Mouse (Mus musculus) CH12.LX (cell line): ENCODE data around the gene Synpo2l.
A peak's percentile ranks its signal among the peaks of the same experiment; 100 is the strongest.

Experiments used
- CTCF ChIP-seq, 2 experiments: IDR thresholded peaks in 1 of 2; conservative IDR thresholded peaks in 1 of 2; 2 replicates each; pipeline ENCODE4 v1.5.1; 2011 to 2012; ENCODE audit warnings: low read depth in 2 of 2, low read length in 2 of 2, improper control_type of control experiment in 1 of 2, inconsistent platforms in 1 of 2, mild to moderate bottlenecking in 1 of 2, moderate library complexity in 1 of 2
- EP300 ChIP-seq: IDR thresholded peaks from 2 replicates; pipeline ENCODE4 v1.6.1; 2011; ENCODE audit warnings: low read length, improper control_type of control experiment
- JUND ChIP-seq: conservative IDR thresholded peaks from 2 replicates; pipeline ENCODE4 v1.6.1; 2011; ENCODE audit warnings: low read depth, low read length, improper control_type of control experiment
- SIN3A ChIP-seq: IDR thresholded peaks from 2 replicates; pipeline ENCODE4 v1.6.1; 2012; ENCODE audit warnings: low read length, improper control_type of control experiment, inconsistent platforms
- TBP ChIP-seq: conservative IDR thresholded peaks from 2 replicates; pipeline ENCODE4 v1.6.1; 2011; ENCODE audit warnings: low read depth, low read length, improper control_type of control experiment
- USF1 ChIP-seq: IDR thresholded peaks from 2 replicates; pipeline ENCODE4 v1.6.1; 2014; ENCODE audit warnings: low read depth, mild to moderate bottlenecking, inconsistent platforms, low read length, improper control_type of control experiment
- ZMIZ1 ChIP-seq: IDR thresholded peaks from 2 replicates; pipeline ENCODE4 v1.6.1; 2012; ENCODE audit warnings: low read depth, mild to moderate bottlenecking, inconsistent platforms, low read length, improper control_type of control experiment

DNA sequence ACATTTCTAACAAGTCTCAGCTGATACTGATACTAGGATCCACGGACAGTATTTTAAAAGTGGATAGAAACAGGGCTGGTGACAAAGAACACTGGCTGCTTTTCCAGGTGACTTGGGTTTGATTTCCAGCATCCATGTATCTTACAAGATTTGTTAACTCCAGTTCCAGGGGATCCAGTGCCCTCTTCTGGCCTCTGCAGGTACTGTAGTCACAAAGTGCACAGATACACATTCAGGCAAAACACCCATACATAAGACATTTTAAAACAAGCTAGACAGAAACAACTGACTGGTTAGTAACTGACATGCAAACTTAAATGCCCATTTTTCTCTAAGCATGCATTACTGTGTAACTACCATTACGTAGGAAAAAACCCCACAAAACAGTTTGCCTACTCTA is 4.8 kb upstream of the Synpo2l start:
- no peak for TF ChIP-seq EP300
- TF ChIP-seq ZMIZ1, result no peak
- no peak for TF ChIP-seq JUND
- no peak for TF ChIP-seq USF1
- TF ChIP-seq TBP, result no peak
- TF ChIP-seq CTCF (conservative IDR thresholded peaks at IDR 0.05 in 1 of 2, IDR thresholded peaks at IDR 0.05 in 1 of 2; ENCODE audit: low read depth in 2 of 2, low read length in 2 of 2), result peak; percentile 58 to 65; a peak in 3 of 4 replicates
- no peak for TF ChIP-seq SIN3A
